Mouse (Mus musculus) heart, embryonic 13.5 days (tissue): ENCODE results near the gene Erbin. TPM values are rescaled to one million over a fixed set of nuclear protein-coding genes. Genes with fewer than 3 reads are reported as not detected.

Experiments used
- ATAC-seq: fragments of 200-750 bp; cut with Nextera tagmentation; 2 replicates; pipeline ENCODE4 v1.8.0; 2017; ENCODE audit warnings: moderate TSS enrichment; ENCODE audit not compliant: insufficient number of reproducible peaks, low FRiP score, low TSS enrichment; ENCODE audit errors: extremely low read depth
- H3K27ac ChIP-seq: fragments of 300-500 bp; sonication (generic); replicated peaks from 2 replicates; pipeline ENCODE4 v1.5.1; 2015; ENCODE audit warnings: moderate library complexity, mild to moderate bottlenecking, inconsistent platforms
- H3K27me3 ChIP-seq: fragments of 300-500 bp; sonication (generic); replicated peaks from 2 replicates; pipeline ENCODE4 v1.6.1; 2015; ENCODE audit warnings: mild to moderate bottlenecking, inconsistent platforms
- H3K36me3 ChIP-seq: fragments of 300-500 bp; sonication (generic); 2 replicates; pipeline ENCODE4 v1.6.1; 2015; ENCODE audit warnings: mild to moderate bottlenecking, inconsistent platforms
- H3K4me1 ChIP-seq: fragments of 300-500 bp; sonication (generic); 2 replicates; pipeline ENCODE4 v1.6.1; 2015; ENCODE audit warnings: inconsistent platforms
- H3K4me2 ChIP-seq: fragments of 300-500 bp; sonication (generic); 2 replicates; pipeline ENCODE4 v1.6.1; 2015; ENCODE audit warnings: inconsistent platforms, mild to moderate bottlenecking, moderate library complexity
- H3K4me3 ChIP-seq: fragments of 300-500 bp; sonication (generic); 2 replicates; pipeline ENCODE4 v1.5.1; 2015; ENCODE audit warnings: moderate library complexity, mild to moderate bottlenecking, inconsistent platforms
- H3K9ac ChIP-seq: fragments of 300-500 bp; sonication (generic); 2 replicates; pipeline ENCODE4 v1.6.1; 2015; ENCODE audit warnings: inconsistent platforms, mild to moderate bottlenecking, moderate library complexity
- H3K9me3 ChIP-seq: fragments of 300-500 bp; sonication (generic); 2 replicates; pipeline ENCODE4 v1.6.1; 2016; ENCODE audit warnings: inconsistent platforms
- WGBS: fragments of 180-500 bp; shearing (Covaris S2); methylation state at CpG from one replicate; pipeline ENCODE4 v1.1.7; 2015; ENCODE audit warnings: mixed read lengths; 5-methylcytosine and 5-hydroxymethylcytosine counted together
- polyA plus RNA-seq: library from polyadenylated mRNA; unstranded; fragments of >200 nt; fragmentation: Nextera tagmentation; extraction: Ambion mirVana; gene quantifications from 2 replicates; pipeline ENCODE4 v1.2.1, GENCODE M21; 2015

Erbin gene
- polyA plus RNA-seq, result 9.3 and 10.0 TPM in 2 replicates

GRCm38 (mm10) chr13:103920261-103920932 lies at the start of gene Erbin:
Gene Erbin, minus strand, starts transcription at chr13:103920514.
- no peaks in the 10 kb centered on the region for H3K27me3 ChIP-seq
- no peaks in the 10 kb centered on the region for H3K9me3 ChIP-seq
- ATAC-seq, result peak; percentile 67
- WGBS, result under 1% methylated on average over 69 of the region's 93 CpGs
- no peaks in the 10 kb centered on the region for H3K36me3 ChIP-seq
- H3K4me2 ChIP-seq, result peak within 1 kb of the TSS; percentile 88
- peak within 1 kb of the TSS; percentile 100 for H3K27ac ChIP-seq
- H3K4me3 ChIP-seq, result peak within 1 kb of the TSS; percentile 94
- H3K4me1 ChIP-seq, result peaks cover 31% of the 10 kb centered on the region
- peak within 1 kb of the TSS; percentile 100 for H3K9ac ChIP-seq

- no peaks in the 10 kb centered on the region for H3K27me3 ChIP-seq
- H3K4me2 ChIP-seq, result no peak overlapping the region
- H3K9me3 ChIP-seq, result no peaks in the 10 kb centered on the region
- H3K9ac ChIP-seq, result peak overlapping the region; percentile 33; the same call in 1 of the 2 replicates
- no peak overlapping the region for H3K4me3 ChIP-seq
- ATAC-seq, result no peak
- no peak overlapping the region for H3K27ac ChIP-seq
- no peaks in the 10 kb centered on the region for H3K36me3 ChIP-seq
- peaks cover 26% of the 10 kb centered on the region for H3K4me1 ChIP-seq
- WGBS, result 62% methylated on average over 6 of the region's 6 CpGs
Observed at GRCm38 (mm10) chr13:103969912-103970311, 49.6 kb upstream of the Erbin start.

- peaks cover 14% of the 10 kb centered on the region for H3K4me1 ChIP-seq
- H3K36me3 ChIP-seq, result no peaks in the 10 kb centered on the region
- no peak overlapping the region for H3K4me2 ChIP-seq
- no peaks in the 10 kb centered on the region for H3K9me3 ChIP-seq
- ATAC-seq, result no peak
- H3K27me3 ChIP-seq, result no peaks in the 10 kb centered on the region
- WGBS, result 83% methylated on average over 9 of the region's 9 CpGs
- no peak overlapping the region for H3K27ac ChIP-seq
- no peak overlapping the region for H3K4me3 ChIP-seq
- H3K9ac ChIP-seq, result no peak overlapping the region
Observed at GRCm38 (mm10) chr13:103967987-103968386, 47.7 kb upstream of the Erbin start.

- H3K4me3 ChIP-seq, result no peak overlapping the region
- no peak for ATAC-seq
- H3K27me3 ChIP-seq, result no peaks in the 10 kb centered on the region
- WGBS, result 67% methylated on average over 8 of the region's 8 CpGs
- H3K36me3 ChIP-seq, result no peaks in the 10 kb centered on the region
- peaks cover 14% of the 10 kb centered on the region for H3K4me1 ChIP-seq
- H3K9ac ChIP-seq, result no peak overlapping the region
- no peaks in the 10 kb centered on the region for H3K9me3 ChIP-seq
- H3K27ac ChIP-seq, result no peak overlapping the region
- H3K4me2 ChIP-seq, result no peak overlapping the region
Observed at GRCm38 (mm10) chr13:103966696-103967215, 46.4 kb upstream of the Erbin start.

GRCm38 (mm10) chr13:103965187-103965586 lies 44.9 kb upstream of the Erbin start:
- Histone ChIP-seq H3K9me3 (no peaks in the 10 kb centered on the region), H3K27me3 (no peaks in the 10 kb centered on the region), H3K36me3 (no peaks in the 10 kb centered on the region), H3K4me2 (no peak overlapping the region), H3K4me3 (no peak overlapping the region), H3K9ac (no peak overlapping the region), H3K4me1 (peaks cover 10% of the 10 kb centered on the region), H3K27ac (no peak overlapping the region)
- no peak for ATAC-seq
- WGBS, result 88% methylated on average over 2 of the region's 2 CpGs

GRCm38 (mm10) chr13:103963094-103963493 lies 42.8 kb upstream of the Erbin start:
- H3K9me3 ChIP-seq, result no peaks in the 10 kb centered on the region
- 44% methylated on average over 2 of the region's 2 CpGs for WGBS
- no peak overlapping the region for H3K4me2 ChIP-seq
- no peaks in the 10 kb centered on the region for H3K27me3 ChIP-seq
- no peak for ATAC-seq
- H3K27ac ChIP-seq, result no peak overlapping the region; the same call in 1 of the 2 replicates
- no peak overlapping the region for H3K4me3 ChIP-seq
- H3K4me1 ChIP-seq, result 0 out of 2 replicates have a peak, but pooled peaks cover 8% of the 10 kb centered on the region
- no peak overlapping the region for H3K9ac ChIP-seq
- no peaks in the 10 kb centered on the region for H3K36me3 ChIP-seq

GRCm38 (mm10) chr13:103959841-103960240 lies 39.5 kb upstream of the Erbin start:
- Histone ChIP-seq H3K9me3 (no peaks in the 10 kb centered on the region), H3K27me3 (no peaks in the 10 kb centered on the region), H3K36me3 (no peaks in the 10 kb centered on the region), H3K4me3 (no peak overlapping the region), H3K4me1 (peaks cover 19% of the 10 kb centered on the region), H3K9ac (no peak overlapping the region), H3K27ac (no peak overlapping the region), H3K4me2 (no peak overlapping the region)
- 76% methylated on average over 5 of the region's 5 CpGs for WGBS
- no peak for ATAC-seq

- no peak overlapping the region for H3K27ac ChIP-seq
- H3K9ac ChIP-seq, result no peak overlapping the region
- no peaks in the 10 kb centered on the region for H3K9me3 ChIP-seq
- ATAC-seq, result no peak
- peaks cover 19% of the 10 kb centered on the region for H3K4me1 ChIP-seq
- WGBS, result 78% methylated on average over 9 of the region's 9 CpGs
- H3K36me3 ChIP-seq, result no peaks in the 10 kb centered on the region
- no peaks in the 10 kb centered on the region for H3K27me3 ChIP-seq
- H3K4me3 ChIP-seq, result no peak overlapping the region
- H3K4me2 ChIP-seq, result no peak overlapping the region
Observed at GRCm38 (mm10) chr13:103958607-103959123, 38.4 kb upstream of the Erbin start.

GRCm38 (mm10) chr13:103957175-103957940 lies 37.0 kb upstream of the Erbin start:
- no peak overlapping the region for H3K4me2 ChIP-seq
- H3K9me3 ChIP-seq, result no peaks in the 10 kb centered on the region
- no peak for ATAC-seq
- peaks cover 19% of the 10 kb centered on the region for H3K4me1 ChIP-seq
- H3K9ac ChIP-seq, result no peak overlapping the region
- 31% methylated on average over 8 of the region's 8 CpGs for WGBS
- H3K27ac ChIP-seq, result 0 out of 2 replicates have a peak overlapping the region, but pooled peaks have one; percentile 12
- H3K4me3 ChIP-seq, result no peak overlapping the region
- no peaks in the 10 kb centered on the region for H3K27me3 ChIP-seq
- H3K36me3 ChIP-seq, result no peaks in the 10 kb centered on the region

GRCm38 (mm10) chr13:103955652-103956051 lies 35.3 kb upstream of the Erbin start:
- Histone ChIP-seq H3K27me3 (no peaks in the 10 kb centered on the region), H3K27ac (no peak overlapping the region; the same call in 1 of the 2 replicates), H3K36me3 (no peaks in the 10 kb centered on the region), H3K9me3 (no peaks in the 10 kb centered on the region), H3K4me1 (peaks cover 19% of the 10 kb centered on the region), H3K4me3 (no peak overlapping the region), H3K9ac (no peak overlapping the region), H3K4me2 (no peak overlapping the region)
- ATAC-seq, result no peak
- WGBS, result 49% methylated on average over 2 of the region's 2 CpGs

- H3K27ac ChIP-seq, result no peak overlapping the region
- no peak overlapping the region for H3K9ac ChIP-seq
- H3K9me3 ChIP-seq, result no peaks in the 10 kb centered on the region
- ATAC-seq, result no peak
- H3K27me3 ChIP-seq, result no peaks in the 10 kb centered on the region
- H3K4me3 ChIP-seq, result no peak overlapping the region
- no peaks in the 10 kb centered on the region for H3K4me1 ChIP-seq
- 64% methylated on average over 7 of the region's 7 CpGs for WGBS
- no peaks in the 10 kb centered on the region for H3K36me3 ChIP-seq
- H3K4me2 ChIP-seq, result no peak overlapping the region
Observed at GRCm38 (mm10) chr13:103951393-103951792, 31.1 kb upstream of the Erbin start.
